Mouse (Mus musculus) limb, embryonic 11.5 days (tissue): ENCODE data around the gene Bcas3. TPM values are rescaled to one million over a fixed set of nuclear protein-coding genes. Genes with fewer than 3 reads are reported as not detected.

Source experiments
- ATAC-seq: fragments of 200-750 bp; cut with Nextera tagmentation; 2 replicates; pipeline ENCODE4 v1.8.0; 2017; ENCODE audit warnings: low read depth; ENCODE audit not compliant: insufficient number of reproducible peaks, low FRiP score, low TSS enrichment
- DNase-seq: peaks from one replicate; pipeline ENCODE4 v3.0.0-alpha.2; 2015; ENCODE audit warnings: low spot score
- H3K27ac ChIP-seq: fragments of 300-500 bp; sonication (generic); replicated peaks from 2 replicates; pipeline ENCODE4 v1.5.1; 2014; ENCODE audit warnings: low read depth, mild to moderate bottlenecking, low read length
- H3K27me3 ChIP-seq: fragments of 300-500 bp; sonication (generic); 2 replicates; pipeline ENCODE4 v1.6.1; 2014; ENCODE audit warnings: mild to moderate bottlenecking, low read length, mixed read lengths; ENCODE audit not compliant: control insufficient read depth, insufficient read depth
- H3K36me3 ChIP-seq: fragments of 300-500 bp; sonication (generic); 2 replicates; pipeline ENCODE4 v1.6.1; 2014; ENCODE audit warnings: mild to moderate bottlenecking, low read length, moderate library complexity, mixed read lengths; ENCODE audit not compliant: control insufficient read depth, insufficient read depth
- H3K4me1 ChIP-seq: fragments of 300-500 bp; sonication (generic); 2 replicates; pipeline ENCODE4 v1.6.1; 2014; ENCODE audit warnings: low read length, mixed read lengths; ENCODE audit not compliant: control insufficient read depth, insufficient read depth
- H3K4me2 ChIP-seq: fragments of 300-500 bp; sonication (generic); 2 replicates; pipeline ENCODE4 v1.6.1; 2014; ENCODE audit warnings: low read depth, mild to moderate bottlenecking, moderate library complexity; ENCODE audit not compliant: severe bottlenecking
- H3K4me3 ChIP-seq: fragments of 300-500 bp; sonication (generic); 2 replicates; pipeline ENCODE4 v1.5.1; 2014; ENCODE audit warnings: low read depth, low read length
- H3K9ac ChIP-seq: fragments of 300-500 bp; sonication (generic); 2 replicates; pipeline ENCODE4 v1.6.1; 2014; ENCODE audit warnings: mild to moderate bottlenecking, low read length
- H3K9me3 ChIP-seq: fragments of 300-500 bp; sonication (generic); 2 replicates; pipeline ENCODE4 v1.6.1; 2016; ENCODE audit warnings: low read length; ENCODE audit not compliant: control insufficient read depth
- WGBS: fragments of 180-500 bp; shearing (Covaris S2); extraction: QIAGEN DNeasy Blood & Tissue Kit; methylation state at CpG from one replicate; pipeline ENCODE4 v1.1.7; 2014; 5-methylcytosine and 5-hydroxymethylcytosine counted together
- polyA plus RNA-seq: library from polyadenylated mRNA; unstranded; fragments of >200 nt; fragmentation: Nextera tagmentation; extraction: Ambion mirVana; gene quantifications from 2 replicates; pipeline ENCODE4 v1.2.1, GENCODE M21; 2014

Bcas3 gene
- polyA plus RNA-seq, 1 experiment from 2014 or later, result 34.0 TPM

DNA sequence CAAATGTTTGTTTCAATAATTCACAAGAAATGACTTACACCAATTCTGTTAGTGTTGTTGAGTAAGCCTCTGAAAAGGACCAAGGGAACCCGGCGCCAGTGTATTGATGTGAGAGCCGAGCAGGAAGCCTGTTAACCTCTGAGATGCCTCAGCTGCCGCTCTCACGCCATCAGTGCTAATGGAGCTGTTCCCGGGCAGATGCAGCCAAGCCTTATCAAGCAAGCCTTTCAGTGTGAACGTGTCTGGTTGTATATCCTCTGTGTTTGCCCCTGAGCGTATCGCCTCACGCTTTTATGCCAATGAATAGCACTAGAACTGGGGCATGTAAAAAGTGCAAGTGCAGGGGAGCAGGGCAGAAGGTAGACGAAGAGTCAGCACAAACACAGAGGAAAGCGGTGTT lies 121.4 kb downstream of the Bcas3 start:
- DNase-seq, result no peak
- no peaks in the 10 kb centered on the region for H3K9me3 ChIP-seq
- no peak for ATAC-seq
- no peaks in the 10 kb centered on the region for H3K27me3 ChIP-seq
- no peaks in the 10 kb centered on the region for H3K36me3 ChIP-seq
- H3K4me1 ChIP-seq, result no peaks in the 10 kb centered on the region
- no peak overlapping the region for H3K4me3 ChIP-seq
- no peak overlapping the region for H3K27ac ChIP-seq
- H3K4me2 ChIP-seq, result no peak overlapping the region
- WGBS, result 57% methylated on average over 12 of the region's 12 CpGs
- no peak overlapping the region for H3K9ac ChIP-seq

DNA sequence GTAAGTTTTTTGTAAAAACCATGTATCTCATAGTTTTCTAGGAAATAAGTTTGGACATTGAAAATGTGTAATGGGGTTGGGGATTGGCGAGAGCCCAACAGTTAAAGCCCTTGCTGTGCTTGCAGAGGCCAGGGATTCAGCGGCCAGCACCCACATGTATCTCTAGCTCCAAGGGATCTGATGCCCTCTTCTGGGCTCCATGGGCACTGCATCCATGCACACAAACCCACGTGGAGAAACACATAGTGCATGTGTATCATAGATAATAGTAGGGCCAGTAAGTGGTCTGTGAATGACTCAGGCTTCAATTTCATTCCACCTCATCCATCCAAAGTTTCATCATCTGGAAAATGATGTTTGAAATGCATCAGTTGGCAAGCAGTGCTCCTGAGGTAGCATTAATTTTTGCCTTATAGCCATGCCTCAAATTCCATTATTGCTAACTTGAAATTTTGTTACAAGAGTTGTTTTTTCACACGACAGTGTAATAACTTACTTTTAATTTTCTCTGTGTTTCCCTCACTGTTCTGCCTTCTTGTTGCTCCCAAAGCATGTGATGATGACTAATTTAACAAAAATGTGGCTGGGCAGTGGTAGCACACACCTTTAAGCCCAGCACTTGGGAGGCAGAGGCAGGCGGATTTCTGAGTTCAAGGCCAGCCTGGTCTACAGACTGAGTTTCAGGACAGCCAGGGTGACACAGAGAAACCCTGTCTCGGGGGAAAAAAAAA lies 129.9 kb downstream of the Bcas3 start:
- 65% methylated on average over 6 of the region's 6 CpGs for WGBS
- DNase-seq (peak; percentile 35), ATAC-seq (no peak)
- Histone ChIP-seq H3K4me1 (peaks cover 4% of the 10 kb centered on the region), H3K9me3 (no peaks in the 10 kb centered on the region), H3K9ac (no peak overlapping the region), H3K27ac (no peak overlapping the region), H3K4me3 (no peak overlapping the region), H3K36me3 (no peaks in the 10 kb centered on the region), H3K27me3 (no peaks in the 10 kb centered on the region), H3K4me2 (no peak overlapping the region)

DNA sequence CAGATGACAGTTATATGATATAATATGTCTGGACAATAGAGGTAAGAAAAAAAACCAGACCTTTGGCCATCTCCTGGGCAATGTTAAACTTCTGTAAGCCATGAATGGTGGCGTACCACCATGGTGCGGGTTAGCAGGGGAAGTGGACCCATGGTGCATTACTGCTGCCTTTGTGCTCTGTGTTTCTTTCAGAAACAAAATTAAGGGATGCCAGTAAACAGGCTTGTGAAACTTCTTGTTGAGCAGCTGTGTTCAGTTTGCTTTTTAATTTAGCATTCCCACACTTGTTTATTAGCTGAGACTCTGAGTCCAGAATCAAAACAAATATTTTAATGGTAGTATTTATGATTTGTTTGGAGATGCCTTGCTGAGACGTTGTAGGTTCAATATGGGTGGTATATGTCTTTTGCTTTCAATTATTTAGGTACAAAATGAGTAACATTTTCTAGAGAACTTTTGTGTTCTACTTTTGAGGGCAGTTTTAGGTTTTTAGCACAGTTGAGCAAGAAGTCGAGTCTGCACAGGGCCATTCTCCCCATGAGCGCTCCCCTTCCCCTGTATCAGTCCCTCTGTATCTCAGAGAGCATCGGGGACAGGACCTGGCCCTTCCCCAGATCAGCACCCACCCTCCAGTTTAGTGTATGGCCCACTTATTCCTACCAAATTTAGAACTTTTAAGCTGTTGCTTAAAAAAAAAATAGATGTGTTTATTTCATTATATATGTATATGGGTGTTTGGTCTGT lies 132.4 kb downstream of the Bcas3 start:
- H3K27me3 ChIP-seq, result no peaks in the 10 kb centered on the region
- H3K36me3 ChIP-seq, result no peaks in the 10 kb centered on the region
- H3K4me3 ChIP-seq, result no peak overlapping the region
- peaks cover 7% of the 10 kb centered on the region for H3K4me1 ChIP-seq
- no peak overlapping the region for H3K4me2 ChIP-seq
- no peak overlapping the region for H3K27ac ChIP-seq
- ATAC-seq (no peak), DNase-seq (no peak)
- H3K9me3 ChIP-seq, result no peaks in the 10 kb centered on the region
- WGBS, result 70% methylated on average over 6 of the region's 6 CpGs
- no peak overlapping the region for H3K9ac ChIP-seq

DNA sequence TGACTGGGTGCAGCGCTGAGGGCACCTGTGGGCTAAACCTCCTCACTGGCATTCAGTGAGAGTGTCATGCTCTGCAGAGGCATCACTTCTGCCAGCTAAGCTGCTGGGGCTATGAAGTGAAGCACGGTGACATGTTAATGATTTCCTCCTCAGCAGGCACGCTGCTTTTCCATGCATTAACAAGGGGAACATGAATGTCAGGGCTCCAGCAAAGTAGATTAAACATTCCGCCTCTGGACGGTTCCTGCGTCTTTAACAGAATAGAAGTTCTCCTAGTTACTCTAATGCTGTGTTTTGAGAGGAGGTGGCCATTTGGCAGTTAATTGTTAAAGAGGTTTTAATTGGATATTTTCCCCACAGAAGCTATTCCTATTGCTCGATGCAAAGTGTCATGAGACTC lies 134.5 kb downstream of the Bcas3 start:
- H3K27ac ChIP-seq, result no peak overlapping the region
- H3K4me1 ChIP-seq, result peaks cover 11% of the 10 kb centered on the region
- no peaks in the 10 kb centered on the region for H3K27me3 ChIP-seq
- no peak overlapping the region for H3K9ac ChIP-seq
- DNase-seq, result no peak
- no peaks in the 10 kb centered on the region for H3K36me3 ChIP-seq
- H3K4me2 ChIP-seq, result no peak overlapping the region
- H3K4me3 ChIP-seq, result no peak overlapping the region
- no peaks in the 10 kb centered on the region for H3K9me3 ChIP-seq
- 31% methylated on average over 7 of the region's 7 CpGs for WGBS
- ATAC-seq, result no peak

GRCm38 (mm10) chr11:85492231-85492630 lies 139.3 kb downstream of the Bcas3 start:
- H3K9ac ChIP-seq, result no peak overlapping the region
- peak overlapping the region; percentile 24; the same call in 1 of the 2 replicates for H3K4me2 ChIP-seq
- no peaks in the 10 kb centered on the region for H3K27me3 ChIP-seq
- WGBS, result 3% methylated on average over 12 of the region's 12 CpGs
- H3K4me3 ChIP-seq, result no peak overlapping the region
- ATAC-seq (no peak), DNase-seq (peak; percentile 62)
- H3K9me3 ChIP-seq, result no peaks in the 10 kb centered on the region
- H3K4me1 ChIP-seq, result peaks cover 14% of the 10 kb centered on the region
- H3K36me3 ChIP-seq, result no peaks in the 10 kb centered on the region
- H3K27ac ChIP-seq, result no peak overlapping the region; the same call in 1 of the 2 replicates

- Histone ChIP-seq H3K9ac (no peak overlapping the region), H3K27ac (no peak overlapping the region), H3K36me3 (no peaks in the 10 kb centered on the region), H3K27me3 (no peaks in the 10 kb centered on the region), H3K4me3 (no peak overlapping the region), H3K4me2 (no peak overlapping the region; the same call in 1 of the 2 replicates), H3K9me3 (no peaks in the 10 kb centered on the region), H3K4me1 (peaks cover 10% of the 10 kb centered on the region)
- no peak for ATAC-seq
- WGBS, result 42% methylated on average over 3 of the region's 3 CpGs
- no peak for DNase-seq
Observed at GRCm38 (mm10) chr11:85492666-85493065, 139.7 kb downstream of the Bcas3 start.

- H3K9ac ChIP-seq, result no peak overlapping the region
- ATAC-seq (no peak), DNase-seq (no peak)
- H3K4me2 ChIP-seq, result no peak overlapping the region
- H3K9me3 ChIP-seq, result no peaks in the 10 kb centered on the region
- H3K27ac ChIP-seq, result no peak overlapping the region
- H3K4me1 ChIP-seq, result no peaks in the 10 kb centered on the region
- 82% methylated on average over 5 of the region's 5 CpGs for whole genome bisulfite sequencing
- no peaks in the 10 kb centered on the region for H3K36me3 ChIP-seq
- no peak overlapping the region for H3K4me3 ChIP-seq
- no peaks in the 10 kb centered on the region for H3K27me3 ChIP-seq
Observed at GRCm38 (mm10) chr11:85499561-85499960, 146.6 kb downstream of the Bcas3 start.

GRCm38 (mm10) chr11:85502031-85502430 lies 149.1 kb downstream of the Bcas3 start:
- Histone ChIP-seq H3K9me3 (no peaks in the 10 kb centered on the region), H3K4me2 (no peak overlapping the region), H3K27me3 (no peaks in the 10 kb centered on the region), H3K4me3 (no peak overlapping the region), H3K36me3 (no peaks in the 10 kb centered on the region), H3K9ac (no peak overlapping the region), H3K27ac (no peak overlapping the region), H3K4me1 (no peaks in the 10 kb centered on the region)
- WGBS, result 72% methylated on average over 3 of the region's 3 CpGs
- ATAC-seq (no peak), DNase-seq (no peak)
